Mouse (Mus musculus) midbrain, embryonic 11.5 days (tissue): ENCODE results near the gene Umad1. TPM values are rescaled to one million over a fixed set of nuclear protein-coding genes. Genes with fewer than 3 reads are reported as not detected.

Experiments
- ATAC-seq: fragments of 200-750 bp; cut with Nextera tagmentation; 2 replicates; pipeline ENCODE4 v1.8.0; 2017; ENCODE audit warnings: moderate TSS enrichment, moderate library complexity; ENCODE audit not compliant: low FRiP score
- DNase-seq: peaks from one replicate; pipeline ENCODE4 v3.0.0; 2015; ENCODE audit warnings: low spot score; ENCODE audit errors: missing footprints
- H3K27ac ChIP-seq: fragments of 300-500 bp; sonication (generic); 2 replicates; pipeline ENCODE4 v1.5.1; 2014; ENCODE audit warnings: low read depth, low read length
- H3K27me3 ChIP-seq: fragments of 300-500 bp; sonication (generic); 2 replicates; pipeline ENCODE4 v1.6.1; 2014; ENCODE audit warnings: mild to moderate bottlenecking, low read length, moderate library complexity, mixed read lengths; ENCODE audit not compliant: control insufficient read depth, insufficient read depth
- H3K36me3 ChIP-seq: fragments of 300-500 bp; sonication (generic); 2 replicates; pipeline ENCODE4 v1.6.1; 2014; ENCODE audit warnings: mild to moderate bottlenecking, low read length, moderate library complexity, mixed read lengths; ENCODE audit not compliant: control insufficient read depth, insufficient read depth
- H3K4me1 ChIP-seq: fragments of 300-500 bp; sonication (generic); 2 replicates; pipeline ENCODE4 v1.6.1; 2014; ENCODE audit warnings: low read length; ENCODE audit not compliant: control insufficient read depth, insufficient read depth
- H3K4me2 ChIP-seq: fragments of 300-500 bp; sonication (generic); 2 replicates; pipeline ENCODE4 v1.6.1; 2014; ENCODE audit warnings: mild to moderate bottlenecking, moderate library complexity
- H3K4me3 ChIP-seq: fragments of 300-500 bp; sonication (generic); 2 replicates; pipeline ENCODE4 v1.5.1; 2014; ENCODE audit warnings: low read depth, low read length
- H3K9ac ChIP-seq: fragments of 300-500 bp; sonication (generic); 2 replicates; pipeline ENCODE4 v1.6.1; 2014; ENCODE audit warnings: low read length
- H3K9me3 ChIP-seq: fragments of 300-500 bp; sonication (generic); 2 replicates; pipeline ENCODE4 v1.6.1; 2016; ENCODE audit warnings: low read length; ENCODE audit not compliant: control insufficient read depth
- WGBS: fragments of 180-500 bp; shearing (Covaris S2); extraction: QIAGEN DNeasy Blood & Tissue Kit; methylation state at CpG from one replicate; pipeline ENCODE4 v1.1.7; 2014; 5-methylcytosine and 5-hydroxymethylcytosine counted together
- polyA plus RNA-seq: library from polyadenylated mRNA; unstranded; fragments of >200 nt; fragmentation: Nextera tagmentation; extraction: Ambion mirVana; gene quantifications from 2 replicates; pipeline ENCODE4 v1.2.1, GENCODE M21; 2014

The Umad1 gene
- polyA plus RNA-seq, 1 experiment from 2014 or later, result 28.5 TPM

DNA sequence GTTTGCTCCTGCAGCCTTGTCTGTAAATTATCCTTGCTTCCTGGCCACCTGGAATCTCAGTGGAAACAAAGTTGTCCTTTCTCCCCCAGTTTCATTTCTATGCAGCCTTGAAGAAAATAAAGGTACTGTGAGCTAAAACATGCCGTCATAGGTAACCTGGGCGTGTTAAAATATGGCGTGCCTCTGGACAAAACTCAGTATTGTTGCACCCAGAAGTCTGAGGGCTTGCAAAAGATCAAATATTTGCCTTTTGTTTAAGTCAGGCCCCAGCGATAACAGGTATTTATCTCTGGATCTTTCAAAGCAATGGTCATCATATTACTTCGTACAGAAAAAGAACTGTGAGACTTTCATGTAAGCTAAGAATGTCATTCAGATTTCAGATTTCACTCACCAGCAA lies 206.9 kb downstream of the Umad1 start:
- Histone ChIP-seq H3K4me3 (no peak overlapping the region), H3K27me3 (no peaks in the 10 kb centered on the region; the same call in 1 of the 2 replicates), H3K4me1 (peaks cover 7% of the 10 kb centered on the region; the same call in 1 of the 2 replicates), H3K36me3 (no peaks in the 10 kb centered on the region), H3K4me2 (no peak overlapping the region), H3K9me3 (no peaks in the 10 kb centered on the region), H3K27ac (no peak overlapping the region), H3K9ac (no peak overlapping the region)
- DNase-seq, result peak; percentile 61
- 86% methylated on average over 5 of the region's 5 CpGs for WGBS
- no peak for ATAC-seq

DNA sequence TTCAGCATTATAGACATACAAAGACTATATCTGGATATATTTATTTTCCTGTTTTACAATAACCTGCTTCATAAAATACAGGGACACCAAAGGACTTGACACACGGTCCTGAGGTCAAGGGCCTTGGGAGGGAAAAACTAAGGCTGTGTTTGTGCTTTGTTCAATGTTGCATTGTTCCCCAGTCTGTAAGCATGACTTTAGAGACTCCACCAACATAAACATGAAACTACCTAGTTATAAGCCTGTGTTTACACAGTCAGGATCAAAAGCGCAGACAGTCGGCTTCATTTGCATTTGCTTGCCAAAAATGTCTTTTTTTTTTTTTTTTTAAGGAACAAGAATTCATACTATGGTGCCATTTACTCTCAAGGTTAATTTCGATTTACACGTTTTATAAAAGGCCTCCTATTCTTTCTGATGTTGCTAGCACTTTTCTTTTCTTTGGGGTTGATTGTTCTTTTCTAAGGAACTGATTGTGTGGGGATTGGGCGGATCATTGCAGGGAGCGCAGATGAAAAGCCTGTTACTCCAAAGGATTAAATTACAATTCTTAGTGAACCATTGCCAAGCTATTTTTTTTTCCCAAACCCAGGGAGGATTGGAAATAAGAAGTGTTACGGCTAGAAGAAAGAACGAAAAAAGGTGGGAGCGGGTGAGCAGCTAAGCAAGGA lies 208.7 kb downstream of the Umad1 start:
- H3K4me2 ChIP-seq, result no peak overlapping the region
- H3K27ac ChIP-seq, result no peak overlapping the region
- H3K9ac ChIP-seq, result no peak overlapping the region
- DNase-seq, result peak; percentile 87
- H3K36me3 ChIP-seq, result no peaks in the 10 kb centered on the region
- H3K4me3 ChIP-seq, result no peak overlapping the region
- H3K9me3 ChIP-seq, result no peaks in the 10 kb centered on the region
- peak; percentile 81 for ATAC-seq
- peaks cover 7% of the 10 kb centered on the region; the same call in 1 of the 2 replicates for H3K4me1 ChIP-seq
- no peaks in the 10 kb centered on the region; the same call in 1 of the 2 replicates for H3K27me3 ChIP-seq
- 26% methylated on average over 10 of the region's 10 CpGs for WGBS

DNA sequence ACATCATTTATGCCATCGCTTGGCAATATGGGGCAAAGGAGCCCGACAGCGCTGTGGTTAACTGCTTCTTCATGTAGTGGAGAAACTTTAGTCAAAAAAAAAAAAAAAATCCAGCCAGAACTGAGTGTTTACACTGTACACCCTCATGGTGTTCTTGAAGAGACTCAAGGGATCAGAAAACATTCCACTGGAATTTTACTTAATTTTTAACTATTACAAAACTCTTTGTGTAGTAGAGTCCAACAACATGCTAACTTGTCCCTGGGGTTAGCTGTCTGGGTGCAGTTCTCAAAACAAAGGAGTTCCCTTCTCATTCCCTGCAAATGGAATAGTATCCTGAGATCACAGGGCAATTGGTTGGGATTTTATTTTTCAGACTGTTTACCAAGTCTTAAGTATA lies 210.8 kb downstream of the Umad1 start:
- Histone ChIP-seq H3K27me3 (no peaks in the 10 kb centered on the region; the same call in 1 of the 2 replicates), H3K9ac (no peak overlapping the region), H3K4me1 (peaks cover 7% of the 10 kb centered on the region; the same call in 1 of the 2 replicates), H3K4me3 (no peak overlapping the region), H3K9me3 (no peaks in the 10 kb centered on the region), H3K36me3 (no peaks in the 10 kb centered on the region), H3K27ac (no peak overlapping the region), H3K4me2 (no peak overlapping the region)
- peak; percentile 68 for DNase-seq
- no peak for ATAC-seq
- 98% methylated on average over 3 of the region's 3 CpGs for WGBS

DNA sequence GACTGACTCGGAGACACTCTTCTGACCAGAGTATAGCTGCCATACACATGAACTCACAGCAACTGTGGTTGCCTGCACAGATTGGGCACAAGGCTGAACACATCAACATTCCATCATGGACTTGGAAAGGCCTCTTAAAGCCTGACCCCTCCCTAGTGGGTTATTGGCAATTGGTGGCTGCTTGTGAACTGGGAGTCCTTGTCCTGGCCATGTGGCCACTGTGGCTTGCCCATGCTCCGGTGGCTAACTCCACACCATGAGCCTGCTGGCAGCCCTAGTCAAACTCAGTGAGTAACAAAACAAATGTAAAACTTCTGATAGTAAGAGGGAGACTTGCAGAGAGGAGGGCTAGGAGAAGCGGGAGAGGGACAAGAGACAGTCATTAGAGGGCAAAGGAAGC lies 213.0 kb downstream of the Umad1 start:
- Histone ChIP-seq H3K9ac (no peak overlapping the region), H3K4me1 (peaks cover 5% of the 10 kb centered on the region; the same call in 1 of the 2 replicates), H3K36me3 (no peaks in the 10 kb centered on the region), H3K4me3 (no peak overlapping the region), H3K9me3 (no peaks in the 10 kb centered on the region), H3K27ac (no peak overlapping the region), H3K27me3 (no peaks in the 10 kb centered on the region), H3K4me2 (no peak overlapping the region)
- WGBS, result 90% methylated on average over 3 of the region's 3 CpGs
- DNase-seq (peak; percentile 54), ATAC-seq (no peak)

DNA sequence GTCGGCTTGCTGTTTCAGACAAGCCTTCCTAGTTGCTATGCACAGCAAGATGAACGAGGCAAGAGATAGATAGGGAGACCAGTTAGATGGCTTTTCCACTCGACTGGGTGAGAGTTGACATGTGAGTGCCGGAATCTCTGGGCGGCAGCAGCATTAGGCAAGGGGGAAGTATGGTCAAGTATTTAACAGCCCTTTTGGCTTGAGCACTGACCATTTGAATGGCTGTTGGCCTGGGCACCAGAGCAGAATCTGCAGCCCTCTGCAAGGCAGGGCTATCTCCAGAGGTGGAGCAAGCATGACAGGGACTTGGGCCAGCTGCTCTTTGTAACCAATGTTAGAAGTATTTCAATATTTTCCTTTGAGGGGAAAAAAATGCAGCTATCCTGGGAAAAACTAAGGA lies 213.8 kb downstream of the Umad1 start:
- H3K27me3 ChIP-seq, result no peaks in the 10 kb centered on the region
- no peaks in the 10 kb centered on the region for H3K4me1 ChIP-seq
- H3K9ac ChIP-seq, result no peak overlapping the region
- H3K4me2 ChIP-seq, result no peak overlapping the region
- no peaks in the 10 kb centered on the region for H3K36me3 ChIP-seq
- ATAC-seq (no peak), DNase-seq (peak; percentile 57)
- no peaks in the 10 kb centered on the region for H3K9me3 ChIP-seq
- WGBS, result 79% methylated on average over 5 of the region's 5 CpGs
- no peak overlapping the region for H3K4me3 ChIP-seq
- no peak overlapping the region for H3K27ac ChIP-seq

DNA sequence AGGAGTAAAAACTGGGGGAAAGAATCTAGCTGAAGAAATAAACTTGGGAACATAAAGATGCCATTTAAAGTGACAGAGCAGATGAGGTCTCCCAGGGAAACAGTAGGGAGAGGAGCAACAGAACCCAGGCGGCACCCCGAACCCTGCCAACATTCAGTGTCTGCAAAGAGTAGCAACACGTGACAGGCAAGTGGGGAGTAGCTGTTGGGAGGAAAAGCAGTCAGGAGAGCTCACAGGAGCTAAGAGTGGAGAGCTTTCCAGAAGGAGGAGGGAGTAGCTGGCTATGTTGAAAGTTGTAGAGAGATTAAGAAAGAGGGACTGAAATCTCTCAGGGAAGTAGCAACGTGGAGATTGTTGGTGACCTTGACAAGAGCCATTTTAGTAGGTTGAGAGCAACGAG lies 214.4 kb downstream of the Umad1 start:
- Histone ChIP-seq H3K9ac (no peak overlapping the region), H3K27ac (no peak overlapping the region), H3K9me3 (no peaks in the 10 kb centered on the region), H3K36me3 (no peaks in the 10 kb centered on the region), H3K4me2 (no peak overlapping the region), H3K27me3 (no peaks in the 10 kb centered on the region), H3K4me3 (no peak overlapping the region), H3K4me1 (no peaks in the 10 kb centered on the region)
- DNase-seq (no peak), ATAC-seq (no peak)
- 69% methylated on average over 5 of the region's 5 CpGs for WGBS

DNA sequence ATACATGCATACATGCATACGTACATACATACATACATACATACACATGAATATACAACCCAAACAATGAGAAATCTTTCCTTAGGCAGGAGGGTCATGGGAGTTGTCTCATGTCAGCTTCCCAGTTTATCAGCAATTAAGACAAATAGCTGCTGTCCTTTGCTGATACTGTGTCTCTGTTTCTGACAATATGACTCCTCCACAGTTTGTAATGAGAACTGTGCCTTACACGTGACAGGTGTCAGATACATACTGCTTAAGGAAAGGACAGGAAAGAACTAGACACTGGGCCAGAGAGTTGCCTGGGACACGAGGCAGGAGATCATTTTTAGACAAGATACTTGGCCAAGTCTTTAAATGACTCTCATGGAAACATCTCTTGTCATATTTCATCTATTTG lies 215.2 kb downstream of the Umad1 start:
- H3K4me1 ChIP-seq, result no peaks in the 10 kb centered on the region; the same call in 1 of the 2 replicates
- no peak overlapping the region for H3K9ac ChIP-seq
- no peak overlapping the region for H3K4me2 ChIP-seq
- 83% methylated on average over 3 of the region's 3 CpGs for WGBS
- DNase-seq, result no peak
- no peak overlapping the region for H3K27ac ChIP-seq
- ATAC-seq, result no peak
- H3K9me3 ChIP-seq, result no peaks in the 10 kb centered on the region
- H3K36me3 ChIP-seq, result no peaks in the 10 kb centered on the region
- H3K4me3 ChIP-seq, result no peak overlapping the region
- no peaks in the 10 kb centered on the region for H3K27me3 ChIP-seq

DNA sequence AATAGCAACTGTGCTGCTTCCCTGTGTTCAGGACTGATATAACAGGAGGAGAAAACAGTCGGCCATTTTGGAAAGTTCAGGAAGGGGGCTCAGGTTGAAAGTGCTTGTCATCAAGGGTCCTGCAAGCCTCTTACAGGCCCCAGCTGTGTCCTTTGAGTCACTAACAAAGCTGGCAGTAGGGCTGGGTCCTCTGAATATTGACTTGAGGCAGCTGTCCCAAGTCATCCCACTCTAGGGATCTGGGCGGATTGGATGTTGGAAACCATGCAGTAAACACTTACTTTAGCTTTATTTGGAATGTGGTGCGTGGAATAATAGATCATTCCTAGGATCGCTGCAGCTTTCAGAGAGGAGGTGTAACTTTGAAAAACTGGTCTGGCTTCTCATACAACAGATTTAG lies 215.7 kb downstream of the Umad1 start:
- no peak overlapping the region for H3K27ac ChIP-seq
- H3K9ac ChIP-seq, result no peak overlapping the region
- no peaks in the 10 kb centered on the region for H3K36me3 ChIP-seq
- H3K27me3 ChIP-seq, result no peaks in the 10 kb centered on the region
- ATAC-seq, result no peak
- no peak overlapping the region for H3K4me2 ChIP-seq
- H3K4me3 ChIP-seq, result no peak overlapping the region
- H3K9me3 ChIP-seq, result no peaks in the 10 kb centered on the region
- WGBS, result 91% methylated on average over 4 of the region's 4 CpGs
- H3K4me1 ChIP-seq, result no peaks in the 10 kb centered on the region; the same call in 1 of the 2 replicates
- no peak for DNase-seq

DNA sequence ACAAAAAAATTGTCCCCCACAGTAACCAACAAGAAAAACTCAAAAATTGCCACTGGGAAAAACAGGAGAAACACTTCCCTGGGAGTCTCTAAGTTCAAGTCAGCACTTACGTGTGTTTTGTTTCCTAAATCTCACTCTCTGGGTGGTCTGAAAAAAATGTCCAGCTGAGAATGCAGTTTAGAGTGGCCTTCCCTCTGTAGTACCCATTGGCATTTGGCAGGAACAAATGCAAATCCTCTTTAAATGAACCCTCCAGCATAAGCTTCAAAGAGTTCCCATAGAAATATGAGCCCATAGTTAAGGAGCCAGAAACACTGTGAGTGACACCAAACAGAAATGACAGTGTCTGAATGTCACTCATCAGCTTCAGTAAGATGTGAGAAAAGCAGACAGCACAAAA lies 220.1 kb downstream of the Umad1 start:
- ATAC-seq, result peak; percentile 73
- no peak overlapping the region for H3K4me2 ChIP-seq
- no peaks in the 10 kb centered on the region; the same call in 1 of the 2 replicates for H3K4me1 ChIP-seq
- no peaks in the 10 kb centered on the region for H3K9me3 ChIP-seq
- peak; percentile 86 for DNase-seq
- no peaks in the 10 kb centered on the region for H3K27me3 ChIP-seq
- no peak overlapping the region for H3K9ac ChIP-seq
- H3K36me3 ChIP-seq, result no peaks in the 10 kb centered on the region
- H3K27ac ChIP-seq, result no peak overlapping the region
- H3K4me3 ChIP-seq, result no peak overlapping the region
- 13% methylated on average over 1 of the region's 1 CpGs for WGBS
